Mouse (Mus musculus) G1E (cell line): Measurements from ENCODE around the gene Dyrk4.

Experiments
- CTCF ChIP-seq: IDR thresholded peaks from 2 replicates; pipeline ENCODE4 v1.5.1; 2012; ENCODE audit warnings: low read depth, low read length, inconsistent platforms, mixed read lengths
- GATA1 ChIP-seq: IDR thresholded peaks from 2 replicates; pipeline ENCODE4 v1.6.1; 2012; ENCODE audit warnings: borderline replicate concordance, low read length, inconsistent platforms, mixed read lengths
- POLR2AphosphoS5 ChIP-seq: IDR thresholded peaks from 2 replicates; pipeline ENCODE4 v1.6.1; 2012; ENCODE audit warnings: low read depth, low read length, inconsistent platforms; ENCODE audit not compliant: insufficient replicate concordance

DNA sequence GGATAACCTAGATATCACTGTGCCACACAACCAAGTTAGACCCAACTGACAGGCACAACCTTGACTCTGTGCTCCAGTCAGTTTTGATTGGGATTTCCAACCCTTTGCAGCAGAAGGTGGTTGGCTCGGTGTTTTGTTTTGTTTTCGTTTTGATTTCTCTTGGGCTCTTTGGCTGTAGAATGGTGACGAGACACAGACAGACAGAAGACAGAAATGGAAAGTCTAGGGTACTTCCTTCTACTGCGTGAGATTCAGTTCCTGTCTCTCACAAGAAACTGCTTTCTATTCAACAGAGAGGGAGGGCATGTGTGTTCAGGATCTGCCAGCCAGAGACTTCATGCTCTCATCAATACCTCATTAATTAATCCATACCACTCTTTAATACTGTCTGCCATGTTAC lies 10.9 kb downstream of the Dyrk4 start:
- TF ChIP-seq POLR2AphosphoS5 (no peak), CTCF (no peak), GATA1 (no peak)
